Mouse (Mus musculus): Measurements from ENCODE around the gene Guca2a. TPM values are rescaled to one million over a fixed set of nuclear protein-coding genes. Genes with fewer than 3 reads are reported as not detected.

Gene Guca2a
- total RNA-seq, 2 experiments from 2014 or later = not detected

Other genes starting within 250 kb of the Guca2a start
- gene Ccdc30, start 222.2 kb upstream of the Guca2a start, total RNA-seq (2014; fragmentation: Nextera tagmentation) = not detected in 2 replicates
- not detected in 2 replicates for gene Ccdc30, start 222.2 kb upstream of the Guca2a start, total RNA-seq (2017)
- gene Ppcs, start 215.3 kb upstream of the Guca2a start, total RNA-seq (2014; fragmentation: Nextera tagmentation) = 11.5 and 17.4 TPM in 2 replicates
- gene Ppcs, start 215.3 kb upstream of the Guca2a start, total RNA-seq (2017) = 13.3 and 18.0 TPM in 2 replicates
- gene Zmynd12, start 214.9 kb upstream of the Guca2a start, total RNA-seq (2014; fragmentation: Nextera tagmentation) = not detected in 2 replicates
- not detected in 2 replicates for gene Zmynd12, start 214.9 kb upstream of the Guca2a start, total RNA-seq (2017)
- gene Rimkla, start 145.1 kb upstream of the Guca2a start, total RNA-seq (2014; fragmentation: Nextera tagmentation) = not detected in 2 replicates
- gene Rimkla, start 145.1 kb upstream of the Guca2a start, total RNA-seq (2017) = 0.10 TPM in 1 of 2 replicates, not detected in the other
- 23.0 and 25.6 TPM in 2 replicates for gene Foxj3, start 100.7 kb upstream of the Guca2a start, total RNA-seq (2014; fragmentation: Nextera tagmentation)
- 16.0 and 21.6 TPM in 2 replicates for gene Foxj3, start 100.7 kb upstream of the Guca2a start, total RNA-seq (2017)
- 1.0 and 3.8 TPM in 2 replicates for gene Frg2f1, start 98.2 kb upstream of the Guca2a start, total RNA-seq (2014; fragmentation: Nextera tagmentation)
- 0.13 and 1.3 TPM in 2 replicates for gene Frg2f1, start 98.2 kb upstream of the Guca2a start, total RNA-seq (2017)
- not detected in 2 replicates for gene Guca2b, start 21.2 kb downstream of the Guca2a start, total RNA-seq (2014; fragmentation: Nextera tagmentation)
- gene Guca2b, start 21.2 kb downstream of the Guca2a start, total RNA-seq (2017) = not detected in 2 replicates
- gene Hivep3, start 96.1 kb downstream of the Guca2a start, total RNA-seq (2014; fragmentation: Nextera tagmentation) = 5.8 and 11.9 TPM in 2 replicates
- 2.1 and 4.4 TPM in 2 replicates for gene Hivep3, start 96.1 kb downstream of the Guca2a start, total RNA-seq (2017)

Measured in granulocyte monocyte progenitor cell, adult 5-6 weeks (primary cell).